17 mouse cellular contexts compared by ENCODE assay signal in the genomic region with DNA sequence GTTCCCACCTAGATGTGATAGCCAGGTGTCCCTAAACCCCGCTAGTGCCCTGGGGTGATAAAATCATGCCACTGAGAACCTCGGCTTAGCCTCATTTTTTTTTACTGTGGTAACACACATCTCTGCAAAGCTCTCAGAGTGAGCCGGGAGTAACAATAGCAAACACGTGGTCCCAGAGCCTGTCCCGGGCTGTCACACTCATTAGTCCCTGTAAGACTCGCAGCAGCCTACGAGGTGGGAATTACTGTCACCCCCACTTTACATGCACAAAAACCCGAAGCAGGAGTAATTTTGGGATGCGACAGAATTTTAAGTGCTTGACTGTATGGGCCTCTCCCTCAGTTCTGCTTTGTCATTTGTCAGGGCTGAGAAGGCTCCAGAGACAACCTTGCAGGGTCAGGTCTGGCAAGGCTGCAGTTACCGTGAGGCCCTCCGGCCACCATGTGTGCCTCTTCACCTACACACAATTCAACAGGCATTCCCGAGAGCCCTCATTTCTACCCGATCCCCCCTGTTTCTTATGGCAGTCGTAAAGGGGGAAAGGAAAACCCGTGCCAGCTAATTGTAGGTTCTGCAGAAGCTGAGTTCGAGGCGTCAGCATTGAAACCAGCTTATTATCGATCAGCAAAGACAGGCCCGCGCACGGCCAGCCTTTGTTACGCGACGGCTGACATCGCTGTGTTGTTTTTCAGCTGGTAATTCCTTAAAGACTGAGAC.
DNase-seq lines count a peak whose midpoint lies in the region; ATAC-seq lines count a peak whose summit lies in the region.
"Had no signal": no experiment of that assay in that cellular context is flagged by ENCODE, and none has a peak within 500 bp of the region (broad histone marks: within the 10 kb centered on the region; RNA-seq: fewer than 3 reads in every experiment).

No protein-coding gene starts in this region.

- intact Hi-C loops in heart, postnatal 10 days (cut with DNase I): no loop called here

- no peaks in the 10 kb centered on the region for H3K36me3 ChIP-seq in forebrain, embryonic 10.5 days (replicated peaks)
- H3K36me3 ChIP-seq in forebrain, embryonic 14.5 days (ENCODE audit: control insufficient read depth, insufficient read depth, low read length): no peaks in the 10 kb centered on the region
- H3K36me3 ChIP-seq in limb, embryonic 11.5 days (ENCODE audit: control insufficient read depth, insufficient read depth, low read length): no peaks in the 10 kb centered on the region
- no peaks in the 10 kb centered on the region for H3K36me3 ChIP-seq in neural tube, embryonic 12.5 days
- H3K36me3 ChIP-seq: G1E; heart, embryonic 13.5 days; stomach, embryonic 15.5 days had no signal

- H3K4me2 ChIP-seq in forebrain, embryonic 14.5 days (ENCODE audit: low read length): peak overlapping the region; percentile 21; the same call in 1 of the 2 replicates
- H3K4me2 ChIP-seq in limb, embryonic 11.5 days (ENCODE audit: low read depth, severe bottlenecking): no peak overlapping the region
- 0 out of 2 replicates have a peak overlapping the region, but pooled peaks have one; percentile 9 for H3K4me2 ChIP-seq in neural tube, embryonic 12.5 days (replicated peaks)
- H3K4me2 ChIP-seq: heart, embryonic 13.5 days; stomach, embryonic 15.5 days had no signal

- H3K27me3 ChIP-seq in forebrain, embryonic 10.5 days (ENCODE audit: poor library complexity, severe bottlenecking): peaks cover 33% of the 10 kb centered on the region
- no peaks in the 10 kb centered on the region for H3K27me3 ChIP-seq in forebrain, embryonic 14.5 days (replicated peaks; ENCODE audit: control insufficient read depth, insufficient read depth, low read length)
- 0 out of 2 replicates have a peak, but pooled peaks cover 2% of the 10 kb centered on the region for H3K27me3 ChIP-seq in limb, embryonic 11.5 days (ENCODE audit: control insufficient read depth, insufficient read depth, low read length)
- H3K27me3 ChIP-seq in neural tube, embryonic 12.5 days (replicated peaks): peaks cover 8% of the 10 kb centered on the region; the same call in 1 of the 2 replicates
- H3K27me3 ChIP-seq: stomach, embryonic 15.5 days had no signal

- no peaks in the 10 kb centered on the region for H3K9me3 ChIP-seq in forebrain, embryonic 10.5 days
- no peaks in the 10 kb centered on the region for H3K9me3 ChIP-seq in forebrain, embryonic 14.5 days (replicated peaks; ENCODE audit: control insufficient read depth, low read length)
- no peaks in the 10 kb centered on the region for H3K9me3 ChIP-seq in limb, embryonic 11.5 days (ENCODE audit: control insufficient read depth, low read length)
- H3K9me3 ChIP-seq in neural tube, embryonic 12.5 days: no peaks in the 10 kb centered on the region
- H3K9me3 ChIP-seq: heart, embryonic 13.5 days; stomach, embryonic 15.5 days had no signal

- H3K4me3 ChIP-seq in forebrain, embryonic 10.5 days: no peak overlapping the region
- H3K4me3 ChIP-seq in forebrain, embryonic 14.5 days (ENCODE audit: low read depth, low read length): no peak overlapping the region
- no peak overlapping the region for H3K4me3 ChIP-seq in limb, embryonic 11.5 days (ENCODE audit: low read depth, low read length)
- no peak overlapping the region for H3K4me3 ChIP-seq in neural tube, embryonic 12.5 days
- H3K4me3 ChIP-seq: heart, embryonic 13.5 days; myocyte; stomach, embryonic 15.5 days had no signal

- H3K9ac ChIP-seq in forebrain, embryonic 14.5 days (ENCODE audit: low read length): peak overlapping the region; percentile 29; the same call in 1 of the 2 replicates
- no peak overlapping the region for H3K9ac ChIP-seq in limb, embryonic 11.5 days (ENCODE audit: low read length)
- no peak overlapping the region for H3K9ac ChIP-seq in neural tube, embryonic 12.5 days
- H3K9ac ChIP-seq: heart, embryonic 13.5 days; stomach, embryonic 15.5 days had no signal

- peak overlapping the region; percentile 63 for H3K27ac ChIP-seq in forebrain, embryonic 10.5 days
- peak overlapping the region; percentile 81 for H3K27ac ChIP-seq in forebrain, embryonic 14.5 days (ENCODE audit: low read depth, low read length)
- H3K27ac ChIP-seq in limb, embryonic 11.5 days (replicated peaks; ENCODE audit: low read depth, low read length): no peak overlapping the region
- no peak overlapping the region for H3K27ac ChIP-seq in neural tube, embryonic 12.5 days
- H3K27ac ChIP-seq: heart, embryonic 13.5 days; stomach, embryonic 15.5 days had no signal

- WGBS in forebrain, embryonic 10.5 days: 58% methylated on average over 25 of the region's 25 CpGs
- 13% methylated on average over 25 of the region's 25 CpGs for WGBS in forebrain, embryonic 14.5 days
- WGBS in limb, embryonic 11.5 days: 52% methylated on average over 25 of the region's 25 CpGs
- WGBS in neural tube, embryonic 12.5 days: 25% methylated on average over 25 of the region's 25 CpGs

- ATAC-seq in forebrain, embryonic 14.5 days: peak; percentile 47
- ATAC-seq in limb, embryonic 11.5 days (ENCODE audit: insufficient number of reproducible peaks, low FRiP score, low TSS enrichment, low read depth): no peak
- no peak for ATAC-seq in neural tube, embryonic 12.5 days (ENCODE audit: low FRiP score, low read depth)

- peaks cover 50% of the 10 kb centered on the region for H3K4me1 ChIP-seq in forebrain, embryonic 10.5 days
- peaks cover 39% of the 10 kb centered on the region for H3K4me1 ChIP-seq in forebrain, embryonic 14.5 days (ENCODE audit: control insufficient read depth, insufficient read depth, low read length)
- peaks cover 4% of the 10 kb centered on the region; the same call in 1 of the 2 replicates for H3K4me1 ChIP-seq in limb, embryonic 11.5 days (ENCODE audit: control insufficient read depth, insufficient read depth, low read length)
- H3K4me1 ChIP-seq in neural tube, embryonic 12.5 days: peaks cover 33% of the 10 kb centered on the region
- H3K4me1 ChIP-seq: heart, embryonic 13.5 days; stomach, embryonic 15.5 days had no signal

- DNase-seq in forebrain, embryonic 10.5 days (ENCODE audit: extremely low spot score, low spot score): no peak
- DNase-seq in forebrain, embryonic 14.5 days (ENCODE audit: low spot score): peak; percentile 72
- peak; percentile 25 for DNase-seq in limb, embryonic 11.5 days (ENCODE audit: low spot score)
- no peak for DNase-seq in adrenal gland, postnatal 10 days
- no peak for DNase-seq in heart, postnatal 10 days
- DNase-seq in kidney, adult 9 months: no peak
- DNase-seq: adrenal gland, adult 8-10 months; cerebellum, adult 9-11 months; kidney, adult 8-10 months; liver; lung, adult 2 months; spleen, adult 18-20 months had no signal

Comparison
In these comparisons a context has a peak if more than half of its experiments do, and no peak if none do; other contexts are left out.
1. DNase-seq: peak in forebrain, embryonic 14.5 days (single experiment) and limb, embryonic 11.5 days (single experiment); none in forebrain, embryonic 10.5 days (single experiment), adrenal gland, postnatal 10 days (single experiment), heart, postnatal 10 days (0 of 2) and kidney, adult 9 months (single experiment).
2. H3K27ac ChIP-seq: peak in forebrain, embryonic 10.5 days (single experiment) and forebrain, embryonic 14.5 days (single experiment); none in limb, embryonic 11.5 days (single experiment) and neural tube, embryonic 12.5 days (single experiment).